Comparison of ENCODE assay signal across 17 mouse cellular contexts in the genomic region with DNA sequence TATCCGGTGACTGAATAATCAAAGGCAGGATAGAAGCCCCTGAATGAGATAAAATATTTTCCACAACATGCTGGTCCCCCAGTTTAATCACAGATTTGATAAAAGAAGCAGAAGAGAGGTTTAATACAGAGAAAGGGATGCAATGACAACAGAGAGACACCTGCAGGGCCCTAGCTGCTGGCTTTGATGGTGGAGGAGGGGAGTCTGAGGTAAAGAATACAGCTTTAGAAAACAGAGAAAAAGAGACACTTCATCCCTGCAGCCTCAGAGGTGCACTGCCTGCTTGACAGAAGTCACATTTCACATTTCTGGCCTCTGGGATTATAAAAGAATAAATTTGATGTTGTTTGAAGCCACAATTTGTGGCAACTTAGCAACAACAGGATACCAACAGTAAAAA.
DNase-seq lines count a peak whose midpoint lies in the region; ATAC-seq and TF ChIP-seq lines count a peak whose summit lies in the region.
"Had no signal": no experiment of that assay in that cellular context is flagged by ENCODE, and none has a peak within 500 bp of the region (broad histone marks: within the 10 kb centered on the region; RNA-seq: fewer than 3 reads in every experiment).

No protein-coding gene starts in this region.

- peak; percentile 52; the same call in 1 of the 2 replicates for ATAC-seq in forebrain, embryonic 14.5 days
- ATAC-seq in forebrain, embryonic 11.5 days (replicated peaks; ENCODE audit: low FRiP score), result no peak
- no peak for ATAC-seq in midbrain, embryonic 11.5 days (ENCODE audit: low FRiP score)
- no peak for ATAC-seq in midbrain, embryonic 13.5 days

- no peak overlapping the region for H3K9ac ChIP-seq in forebrain, embryonic 14.5 days (ENCODE audit: low read length)
- H3K9ac ChIP-seq in forebrain, embryonic 11.5 days (ENCODE audit: low read length), result no peak overlapping the region
- no peak overlapping the region for H3K9ac ChIP-seq in midbrain, embryonic 11.5 days (ENCODE audit: low read length)
- no peak overlapping the region for H3K9ac ChIP-seq in midbrain, embryonic 13.5 days (replicated peaks)
- H3K9ac ChIP-seq: embryonic facial prominence, embryonic 12.5 days; forebrain, embryonic 12.5 days had no signal

- DNase-seq in forebrain, embryonic 14.5 days (ENCODE audit: low spot score), result peak; percentile 14
- no peak for DNase-seq in forebrain, embryonic 11.5 days (ENCODE audit: low spot score)
- DNase-seq in midbrain, embryonic 11.5 days (ENCODE audit: low spot score, missing footprints), result peak; percentile 17
- DNase-seq in brain, embryonic 14.5 days (ENCODE audit: low read depth), result peak; percentile 59
- no peak for DNase-seq in left cerebral cortex, postnatal 10 days (ENCODE audit: extremely low spot score in 1 of 2, low spot score in 2 of 2)
- DNase-seq: adrenal gland, adult 2 months; adrenal gland, postnatal 10 days; adrenal gland, postnatal 25 days; cerebellum, adult 11-12 months; cerebellum, adult 2 months; cerebellum, adult 9-10 months; cerebellum, postnatal 10 days; cerebellum, postnatal 25 days had no signal

- intact Hi-C loops in left cerebral cortex, postnatal 10 days (cut with DNase I), result no loop called here

- no peak for TF ChIP-seq CTCF in brain, embryonic 14.5 days (IDR thresholded peaks at IDR 0.05; ENCODE audit: borderline replicate concordance, extremely low read depth, insufficient read depth, insufficient read length)

- no peaks in the 10 kb centered on the region for H3K36me3 ChIP-seq in forebrain, embryonic 14.5 days (ENCODE audit: control insufficient read depth, insufficient read depth, low read length)
- H3K36me3 ChIP-seq in forebrain, embryonic 11.5 days (ENCODE audit: control insufficient read depth, insufficient read depth, low read length), result no peaks in the 10 kb centered on the region
- no peaks in the 10 kb centered on the region for H3K36me3 ChIP-seq in midbrain, embryonic 11.5 days (ENCODE audit: control insufficient read depth, insufficient read depth, low read length)
- no peaks in the 10 kb centered on the region for H3K36me3 ChIP-seq in midbrain, embryonic 13.5 days
- H3K36me3 ChIP-seq: embryonic facial prominence, embryonic 10.5 days; embryonic facial prominence, embryonic 12.5 days; forebrain, embryonic 12.5 days had no signal

- no peak overlapping the region for H3K4me2 ChIP-seq in forebrain, embryonic 14.5 days (ENCODE audit: low read length)
- no peak overlapping the region for H3K4me2 ChIP-seq in forebrain, embryonic 11.5 days (ENCODE audit: low read depth, low read length, severe bottlenecking)
- H3K4me2 ChIP-seq in midbrain, embryonic 11.5 days, result no peak overlapping the region
- no peak overlapping the region for H3K4me2 ChIP-seq in midbrain, embryonic 13.5 days (replicated peaks)
- H3K4me2 ChIP-seq: embryonic facial prominence, embryonic 12.5 days; forebrain, embryonic 12.5 days had no signal

- WGBS in forebrain, embryonic 14.5 days, result 78% methylated on average over 1 of the region's 1 CpGs
- WGBS in forebrain, embryonic 11.5 days, result 87% methylated on average over 1 of the region's 1 CpGs
- 88% methylated on average over 1 of the region's 1 CpGs for WGBS in midbrain, embryonic 11.5 days
- WGBS in midbrain, embryonic 13.5 days, result 82% methylated on average over 1 of the region's 1 CpGs

- no peaks in the 10 kb centered on the region for H3K9me3 ChIP-seq in forebrain, embryonic 14.5 days (replicated peaks; ENCODE audit: control insufficient read depth, low read length)
- no peaks in the 10 kb centered on the region for H3K9me3 ChIP-seq in forebrain, embryonic 11.5 days (ENCODE audit: control insufficient read depth, low read length)
- H3K9me3 ChIP-seq in midbrain, embryonic 11.5 days (ENCODE audit: control insufficient read depth, low read length), result no peaks in the 10 kb centered on the region
- H3K9me3 ChIP-seq in midbrain, embryonic 13.5 days, result no peaks in the 10 kb centered on the region
- H3K9me3 ChIP-seq: embryonic facial prominence, embryonic 10.5 days; embryonic facial prominence, embryonic 12.5 days; forebrain, embryonic 12.5 days had no signal

- TF ChIP-seq POLR2A in brain, embryonic 14.5 days (IDR thresholded peaks at IDR 0.05; ENCODE audit: borderline replicate concordance, extremely low read depth, insufficient read depth, insufficient read length, poor library complexity, severe bottlenecking), result no peak

- no peaks in the 10 kb centered on the region for H3K27me3 ChIP-seq in forebrain, embryonic 14.5 days (replicated peaks; ENCODE audit: control insufficient read depth, insufficient read depth, low read length)
- H3K27me3 ChIP-seq in forebrain, embryonic 11.5 days (ENCODE audit: control insufficient read depth, insufficient read depth, low read length), result no peaks in the 10 kb centered on the region
- no peaks in the 10 kb centered on the region for H3K27me3 ChIP-seq in midbrain, embryonic 11.5 days (ENCODE audit: control insufficient read depth, insufficient read depth, low read length)
- no peaks in the 10 kb centered on the region for H3K27me3 ChIP-seq in midbrain, embryonic 13.5 days
- H3K27me3 ChIP-seq: embryonic facial prominence, embryonic 12.5 days; forebrain, embryonic 12.5 days had no signal

- H3K4me1 ChIP-seq in forebrain, embryonic 14.5 days (ENCODE audit: control insufficient read depth, insufficient read depth, low read length), result no peaks in the 10 kb centered on the region
- no peaks in the 10 kb centered on the region for H3K4me1 ChIP-seq in forebrain, embryonic 11.5 days (replicated peaks; ENCODE audit: control insufficient read depth, insufficient read depth, low read length)
- H3K4me1 ChIP-seq in midbrain, embryonic 11.5 days (ENCODE audit: control insufficient read depth, insufficient read depth, low read length), result no peaks in the 10 kb centered on the region
- no peaks in the 10 kb centered on the region for H3K4me1 ChIP-seq in midbrain, embryonic 13.5 days (replicated peaks)
- H3K4me1 ChIP-seq: embryonic facial prominence, embryonic 10.5 days; embryonic facial prominence, embryonic 12.5 days; forebrain, embryonic 12.5 days had no signal

- H3K27ac ChIP-seq in forebrain, embryonic 14.5 days (ENCODE audit: low read depth, low read length), result no peak overlapping the region
- H3K27ac ChIP-seq in forebrain, embryonic 11.5 days (ENCODE audit: low read depth, low read length), result no peak overlapping the region
- H3K27ac ChIP-seq in midbrain, embryonic 11.5 days (ENCODE audit: low read depth, low read length), result no peak overlapping the region
- no peak overlapping the region for H3K27ac ChIP-seq in midbrain, embryonic 13.5 days
- H3K27ac ChIP-seq: embryonic facial prominence, embryonic 10.5 days; embryonic facial prominence, embryonic 12.5 days; forebrain, embryonic 12.5 days had no signal

- H3K4me3 ChIP-seq in forebrain, embryonic 14.5 days (ENCODE audit: low read depth, low read length), result no peak overlapping the region
- H3K4me3 ChIP-seq in forebrain, embryonic 11.5 days (ENCODE audit: low read depth, low read length), result no peak overlapping the region
- no peak overlapping the region for H3K4me3 ChIP-seq in midbrain, embryonic 11.5 days (ENCODE audit: low read depth, low read length)
- H3K4me3 ChIP-seq in midbrain, embryonic 13.5 days (replicated peaks), result no peak overlapping the region
- H3K4me3 ChIP-seq: embryonic facial prominence, embryonic 10.5 days; embryonic facial prominence, embryonic 12.5 days; forebrain, embryonic 12.5 days had no signal

Comparison
In these comparisons a context has a peak if more than half of its experiments do, and no peak if none do; other contexts are left out.
1. DNase-seq: peak in forebrain, embryonic 14.5 days (single experiment), midbrain, embryonic 11.5 days (single experiment) and brain, embryonic 14.5 days (single experiment); none in forebrain, embryonic 11.5 days (single experiment) and left cerebral cortex, postnatal 10 days (0 of 2).